Mouse (Mus musculus): ENCODE data around the gene Pllp. TPM values are rescaled to one million over a fixed set of nuclear protein-coding genes. Genes with fewer than 3 reads are reported as not detected.

The Pllp gene
- polyA plus RNA-seq (2015; fragmentation: Nextera tagmentation; extraction: Ambion mirVana), result 3.9 and 8.6 TPM in 2 replicates

DNA sequence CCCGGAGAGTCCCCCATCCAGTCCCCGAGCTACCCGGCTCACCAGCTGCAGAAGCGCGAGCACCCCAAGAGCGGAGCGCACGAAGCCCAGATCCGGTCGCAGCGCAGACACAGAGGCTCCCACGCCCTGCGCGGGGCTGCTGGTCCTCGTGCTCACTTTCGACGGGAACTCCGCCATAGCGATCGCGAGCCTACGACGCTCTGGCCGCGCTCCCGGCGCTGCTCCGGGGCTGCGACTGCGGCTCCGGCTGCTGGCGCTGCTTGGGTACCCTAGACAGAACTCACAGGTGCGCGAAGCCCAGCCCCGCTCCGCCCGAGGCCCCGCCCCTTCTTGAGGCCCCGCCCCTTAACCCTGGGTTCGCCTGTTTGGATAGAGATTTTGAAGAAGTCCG lies at the start of gene Pllp:
TSS of gene Pllp (minus strand) at position 285 of the 391 bp plus-strand sequence.
- ATAC-seq (ENCODE audit: low FRiP score), result peak; percentile 80
- Histone ChIP-seq H3K27me3 (replicated peaks) (peaks cover 59% of the 10 kb centered on the region), H3K27ac (replicated peaks) (no peak within 1 kb of the TSS), H3K9me3 (replicated peaks) (no peaks in the 10 kb centered on the region), H3K4me3 (replicated peaks) (peak within 1 kb of the TSS; percentile 45), H3K4me2 (peak within 1 kb of the TSS; percentile 61), H3K9ac (replicated peaks) (0 out of 2 replicates have a peak within 1 kb of the TSS, but pooled peaks have one; percentile 5), H3K4me1 (peaks cover 25% of the 10 kb centered on the region), H3K36me3 (no peaks in the 10 kb centered on the region)
- WGBS, result under 1% methylated on average over 41 of the region's 41 CpGs

DNA sequence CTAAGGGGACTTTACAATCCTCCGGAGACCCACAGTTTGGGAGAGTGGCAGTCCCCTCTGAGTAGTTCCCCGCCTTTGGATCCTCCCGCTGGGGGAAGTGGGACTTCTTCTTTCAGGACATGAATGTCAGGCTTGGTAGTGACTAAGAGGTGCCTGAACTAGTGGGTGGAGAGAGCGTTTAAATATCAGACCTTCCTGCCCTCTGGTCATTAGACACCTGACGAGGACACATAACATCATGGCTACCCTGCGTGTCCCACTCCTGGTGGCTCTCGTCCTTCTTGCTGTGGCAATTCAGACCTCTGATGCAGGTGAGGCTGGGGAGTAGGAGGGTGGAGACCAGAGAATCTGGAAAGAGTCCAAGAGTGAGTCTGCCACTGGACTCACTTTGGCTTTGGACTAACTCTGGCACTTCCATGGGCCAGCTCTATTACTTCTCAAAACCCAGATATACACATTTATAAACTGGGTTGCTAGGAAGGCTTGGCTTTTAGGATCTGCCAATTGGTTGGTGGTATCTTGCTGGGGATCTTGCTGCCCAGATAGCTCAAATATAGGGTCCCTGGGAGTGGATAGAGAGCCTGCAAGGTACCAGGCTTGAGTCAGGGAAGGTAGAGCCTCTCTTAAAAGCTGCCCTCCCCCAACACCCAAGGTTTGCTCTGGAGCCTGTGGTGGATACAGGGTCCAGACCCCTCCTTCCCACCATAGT lies 49.6 kb upstream of the Pllp start, which contains the start of gene Ccl22:
TSS of gene Ccl22 (plus strand) at position 115 of the 709 bp plus-strand sequence.
- no peak within 1 kb of the TSS for H3K27ac ChIP-seq (replicated peaks)
- WGBS, result 92% methylated on average over 7 of the region's 7 CpGs
- no peak within 1 kb of the TSS for H3K9ac ChIP-seq (replicated peaks)
- no peaks in the 10 kb centered on the region for H3K4me1 ChIP-seq
- H3K36me3 ChIP-seq, result no peaks in the 10 kb centered on the region
- ATAC-seq (ENCODE audit: low FRiP score), result no peak
- H3K9me3 ChIP-seq (replicated peaks), result no peaks in the 10 kb centered on the region
- H3K4me3 ChIP-seq (replicated peaks), result no peak within 1 kb of the TSS
- H3K27me3 ChIP-seq (replicated peaks), result no peaks in the 10 kb centered on the region
- H3K4me2 ChIP-seq, result no peak within 1 kb of the TSS

GRCm38 (mm10) chr8:94744972-94745371 lies 48.9 kb upstream of the Pllp start:
- Histone ChIP-seq H3K27me3 (replicated peaks) (no peaks in the 10 kb centered on the region), H3K9ac (replicated peaks) (no peak overlapping the region), H3K4me3 (replicated peaks) (no peak overlapping the region), H3K4me2 (no peak overlapping the region), H3K9me3 (replicated peaks) (no peaks in the 10 kb centered on the region), H3K4me1 (no peaks in the 10 kb centered on the region), H3K27ac (replicated peaks) (no peak overlapping the region), H3K36me3 (no peaks in the 10 kb centered on the region)
- 83% methylated on average over 9 of the region's 9 CpGs for WGBS
- no peak for ATAC-seq (ENCODE audit: low FRiP score)

DNA sequence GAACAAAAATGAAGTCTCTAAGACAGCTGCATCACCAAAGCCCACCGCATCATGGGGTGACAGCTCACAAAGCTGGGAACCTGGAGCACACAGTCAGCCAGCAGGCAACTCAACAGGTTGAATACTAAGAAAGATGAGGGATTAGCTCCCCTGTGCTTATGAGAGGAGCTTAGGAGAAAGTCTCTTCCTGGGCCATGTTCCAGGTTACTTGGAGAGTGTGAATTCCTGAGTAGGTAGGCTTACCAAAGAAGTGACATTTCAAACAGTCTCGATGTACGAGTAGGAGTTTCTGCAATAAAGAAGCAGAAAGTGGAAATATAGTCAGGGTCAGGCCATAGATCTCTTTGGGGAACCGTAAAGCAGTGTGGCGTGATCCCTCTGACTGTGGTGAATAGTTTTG lies 48.4 kb upstream of the Pllp start:
- 87% methylated on average over 5 of the region's 5 CpGs for WGBS
- Histone ChIP-seq H3K9ac (replicated peaks) (no peak overlapping the region), H3K4me1 (no peaks in the 10 kb centered on the region), H3K9me3 (replicated peaks) (no peaks in the 10 kb centered on the region), H3K4me2 (no peak overlapping the region), H3K36me3 (no peaks in the 10 kb centered on the region), H3K4me3 (replicated peaks) (no peak overlapping the region), H3K27me3 (replicated peaks) (no peaks in the 10 kb centered on the region), H3K27ac (replicated peaks) (no peak overlapping the region)
- ATAC-seq (ENCODE audit: low FRiP score), result no peak

GRCm38 (mm10) chr8:94741726-94742125 lies 45.6 kb upstream of the Pllp start:
- H3K9me3 ChIP-seq (replicated peaks), result no peaks in the 10 kb centered on the region
- no peak for ATAC-seq (ENCODE audit: low FRiP score)
- no peak overlapping the region for H3K27ac ChIP-seq (replicated peaks)
- no peak overlapping the region for H3K9ac ChIP-seq (replicated peaks)
- H3K4me1 ChIP-seq, result no peaks in the 10 kb centered on the region
- H3K4me2 ChIP-seq, result no peak overlapping the region
- H3K27me3 ChIP-seq (replicated peaks), result no peaks in the 10 kb centered on the region
- 97% methylated on average over 4 of the region's 4 CpGs for WGBS
- no peak overlapping the region for H3K4me3 ChIP-seq (replicated peaks)
- no peaks in the 10 kb centered on the region for H3K36me3 ChIP-seq

DNA sequence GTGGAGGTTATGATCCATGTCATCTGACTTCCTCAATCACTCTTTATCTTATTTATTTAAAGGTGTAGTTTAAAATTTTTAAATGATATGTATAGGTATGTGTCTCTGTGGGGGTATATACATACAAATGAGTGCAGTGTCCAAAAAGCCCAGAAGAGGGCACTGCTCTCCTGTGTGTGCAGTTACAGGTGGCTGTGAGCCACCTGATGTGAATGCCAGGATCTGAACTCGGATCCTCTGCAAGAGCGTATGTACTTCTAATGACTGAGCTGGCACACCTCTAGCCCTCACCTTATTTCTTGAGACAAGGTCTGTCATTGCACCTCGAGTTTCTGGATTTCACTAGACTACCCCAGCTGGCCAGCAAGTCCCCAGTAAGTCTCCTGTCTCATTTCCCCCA lies 44.5 kb upstream of the Pllp start:
- Histone ChIP-seq H3K36me3 (no peaks in the 10 kb centered on the region), H3K4me2 (no peak overlapping the region), H3K9me3 (replicated peaks) (no peaks in the 10 kb centered on the region), H3K4me3 (replicated peaks) (no peak overlapping the region), H3K4me1 (no peaks in the 10 kb centered on the region), H3K27ac (replicated peaks) (no peak overlapping the region), H3K9ac (replicated peaks) (no peak overlapping the region), H3K27me3 (replicated peaks) (no peaks in the 10 kb centered on the region)
- no peak for ATAC-seq (ENCODE audit: low FRiP score)
- WGBS, result 91% methylated on average over 3 of the region's 3 CpGs

DNA sequence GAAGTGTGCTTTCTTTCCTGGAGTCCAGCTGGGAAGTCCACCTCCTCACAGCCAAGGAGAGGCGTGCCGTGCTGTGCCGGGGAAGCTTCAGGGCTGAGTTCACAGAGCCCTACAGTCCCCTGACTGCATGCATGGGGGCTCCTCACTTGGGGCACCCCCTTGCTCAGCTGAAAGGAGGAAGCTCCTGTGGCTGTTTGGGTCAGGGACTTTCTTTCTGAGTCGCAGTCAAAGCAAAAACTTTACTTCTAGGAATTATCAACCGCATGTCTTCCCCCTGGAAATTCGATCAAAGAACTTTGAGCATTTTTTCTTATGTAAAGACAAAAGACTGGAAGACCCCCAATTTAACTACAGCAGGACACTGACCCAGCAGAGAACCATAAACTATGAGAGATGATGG lies 43.8 kb upstream of the Pllp start:
- no peak overlapping the region for H3K4me3 ChIP-seq (replicated peaks)
- ATAC-seq (ENCODE audit: low FRiP score), result no peak
- H3K36me3 ChIP-seq, result no peaks in the 10 kb centered on the region
- no peak overlapping the region for H3K27ac ChIP-seq (replicated peaks)
- H3K4me1 ChIP-seq, result no peaks in the 10 kb centered on the region
- no peak overlapping the region for H3K9ac ChIP-seq (replicated peaks)
- 86% methylated on average over 6 of the region's 6 CpGs for WGBS
- no peaks in the 10 kb centered on the region for H3K27me3 ChIP-seq (replicated peaks)
- H3K4me2 ChIP-seq, result no peak overlapping the region
- H3K9me3 ChIP-seq (replicated peaks), result no peaks in the 10 kb centered on the region

- Histone ChIP-seq H3K4me2 (no peak overlapping the region), H3K27me3 (replicated peaks) (no peaks in the 10 kb centered on the region), H3K36me3 (no peaks in the 10 kb centered on the region), H3K27ac (replicated peaks) (no peak overlapping the region), H3K4me3 (replicated peaks) (no peak overlapping the region), H3K9me3 (replicated peaks) (no peaks in the 10 kb centered on the region), H3K4me1 (no peaks in the 10 kb centered on the region), H3K9ac (replicated peaks) (no peak overlapping the region)
- WGBS, result 75% methylated on average over 5 of the region's 5 CpGs
- ATAC-seq (ENCODE audit: low FRiP score), result no peak
These were observed 39.5 kb upstream of the Pllp start for GRCm38 (mm10) chr8:94735426-94736094.

DNA sequence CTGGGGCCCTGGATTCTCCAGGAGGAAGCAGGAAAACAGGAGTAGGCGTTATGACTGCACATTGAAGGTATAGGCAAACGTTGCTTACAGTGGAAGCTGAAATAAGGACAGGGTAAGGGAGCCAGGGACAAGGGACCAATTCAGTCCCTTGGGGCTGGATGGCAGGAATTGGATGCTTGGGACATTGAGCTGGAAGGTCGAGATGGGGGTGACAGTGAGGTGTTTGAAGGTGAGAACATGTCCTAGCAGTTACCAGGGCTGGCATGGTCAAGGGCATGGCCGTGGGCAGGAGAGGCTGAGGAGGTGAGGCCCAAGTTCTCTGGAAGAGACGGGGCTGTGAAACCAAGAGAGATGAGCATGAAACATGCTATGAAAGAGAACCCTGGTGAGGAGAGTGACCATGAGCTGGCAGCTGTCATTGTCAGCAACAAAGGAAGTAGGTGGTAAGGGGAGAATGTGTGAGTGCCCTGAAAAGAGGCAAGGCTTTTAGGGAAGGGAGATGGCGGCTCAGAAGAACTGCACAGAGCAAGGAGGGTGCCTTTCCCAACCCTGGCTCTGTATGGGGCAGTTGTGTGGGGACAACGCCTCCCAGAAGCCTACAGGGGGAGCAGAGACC lies 38.8 kb upstream of the Pllp start:
- Histone ChIP-seq H3K4me3 (replicated peaks) (no peak overlapping the region), H3K4me1 (no peaks in the 10 kb centered on the region), H3K36me3 (no peaks in the 10 kb centered on the region), H3K4me2 (no peak overlapping the region), H3K9me3 (replicated peaks) (no peaks in the 10 kb centered on the region), H3K9ac (replicated peaks) (no peak overlapping the region), H3K27ac (replicated peaks) (no peak overlapping the region), H3K27me3 (replicated peaks) (no peaks in the 10 kb centered on the region)
- WGBS, result 75% methylated on average over 7 of the region's 7 CpGs
- ATAC-seq (ENCODE audit: low FRiP score), result no peak

DNA sequence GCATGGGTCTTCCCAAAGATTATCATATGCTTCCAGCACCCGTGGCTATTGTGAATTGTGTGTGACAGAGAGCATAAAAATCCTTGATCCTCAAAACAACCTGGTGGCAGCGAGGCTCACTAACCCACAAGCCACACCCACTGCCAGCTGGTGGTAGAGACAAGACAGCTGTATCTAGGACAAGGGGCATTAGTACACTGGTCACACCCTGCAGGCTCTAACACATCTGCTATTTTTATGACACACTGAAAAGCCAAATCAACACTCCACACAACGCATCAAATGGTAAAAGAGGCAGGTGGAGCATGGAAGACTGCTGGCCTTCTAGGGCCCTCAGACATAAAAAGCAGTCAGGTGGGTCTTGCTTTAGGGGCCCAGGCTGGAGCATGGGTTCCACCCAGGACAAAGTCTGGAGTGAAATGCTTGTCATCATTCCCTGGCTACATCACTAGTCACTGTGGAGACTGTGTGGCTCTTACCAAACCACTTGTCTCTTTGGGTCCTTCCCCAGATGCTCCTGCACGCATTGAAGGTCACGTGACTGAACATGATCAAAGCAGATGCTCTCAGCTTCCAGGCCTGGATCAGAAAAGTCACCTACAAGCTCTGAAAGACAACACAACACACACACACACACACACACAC lies 37.9 kb upstream of the Pllp start:
- H3K9ac ChIP-seq (replicated peaks), result no peak overlapping the region
- no peak overlapping the region for H3K27ac ChIP-seq (replicated peaks)
- H3K4me1 ChIP-seq, result no peaks in the 10 kb centered on the region
- no peak overlapping the region for H3K4me2 ChIP-seq
- no peak for ATAC-seq (ENCODE audit: low FRiP score)
- WGBS, result 60% methylated on average over 5 of the region's 5 CpGs
- no peaks in the 10 kb centered on the region for H3K27me3 ChIP-seq (replicated peaks)
- no peaks in the 10 kb centered on the region for H3K9me3 ChIP-seq (replicated peaks)
- H3K36me3 ChIP-seq, result no peaks in the 10 kb centered on the region
- H3K4me3 ChIP-seq (replicated peaks), result no peak overlapping the region

GRCm38 (mm10) chr8:94729301-94729700 lies 33.2 kb upstream of the Pllp start:
- Histone ChIP-seq H3K9me3 (replicated peaks) (no peaks in the 10 kb centered on the region), H3K9ac (replicated peaks) (no peak overlapping the region)
- WGBS, result 51% methylated on average over 4 of the region's 4 CpGs

More at GRCm38 (mm10) chr8:94729301-94729700, 33.2 kb upstream of the Pllp start:
- Histone ChIP-seq H3K27me3 (replicated peaks) (no peaks in the 10 kb centered on the region), H3K4me3 (replicated peaks) (no peak overlapping the region), H3K4me2 (no peak overlapping the region), H3K4me1 (no peaks in the 10 kb centered on the region), H3K27ac (replicated peaks) (no peak overlapping the region), H3K36me3 (no peaks in the 10 kb centered on the region)
- no peak for ATAC-seq (ENCODE audit: low FRiP score)

Measured in neural tube, embryonic 15.5 days (tissue).